Mouse (Mus musculus) cerebellum, adult 2 months (tissue): ENCODE data around the gene Agbl5.

Source experiments
- CTCF ChIP-seq: fragments of 200-500 bp; IDR thresholded peaks from 2 replicates; pipeline ENCODE4 v1.5.1; 2011; ENCODE audit warnings: low read depth, mild to moderate bottlenecking, control low read depth, low read length, moderate library complexity, borderline replicate concordance; ENCODE audit not compliant: insufficient read depth
- POLR2A ChIP-seq: fragments of 200-500 bp; IDR thresholded peaks from 2 replicates; pipeline ENCODE4 v1.6.1; 2011; ENCODE audit warnings: low read length, control low read depth, borderline replicate concordance; ENCODE audit not compliant: insufficient read depth

DNA sequence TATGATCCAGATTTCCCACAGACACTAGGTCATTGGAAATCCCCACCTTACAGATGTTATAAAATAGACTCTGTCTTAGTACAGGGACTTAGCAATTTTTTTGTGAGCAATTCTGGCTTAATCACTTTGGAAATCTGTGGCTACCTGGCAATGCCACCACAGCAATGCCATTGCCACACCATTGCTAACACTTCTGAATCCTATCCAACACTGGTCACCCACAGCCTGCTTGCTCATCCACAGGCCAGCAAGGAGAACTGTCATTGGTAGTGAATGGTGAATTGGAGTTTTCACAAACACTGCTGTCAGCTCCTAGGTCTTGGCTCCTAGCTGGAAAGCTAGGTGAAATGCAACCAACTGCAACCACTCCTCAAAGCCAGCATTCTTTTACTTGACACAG lies 22.0 kb downstream of the Agbl5 start:
- TF ChIP-seq CTCF (no peak), POLR2A (no peak)
